Mouse (Mus musculus): ENCODE measurements around the gene Ebf3.
A peak's percentile ranks its signal among the peaks of the same experiment; 100 is the strongest.

Gene Ebf3

DNA sequence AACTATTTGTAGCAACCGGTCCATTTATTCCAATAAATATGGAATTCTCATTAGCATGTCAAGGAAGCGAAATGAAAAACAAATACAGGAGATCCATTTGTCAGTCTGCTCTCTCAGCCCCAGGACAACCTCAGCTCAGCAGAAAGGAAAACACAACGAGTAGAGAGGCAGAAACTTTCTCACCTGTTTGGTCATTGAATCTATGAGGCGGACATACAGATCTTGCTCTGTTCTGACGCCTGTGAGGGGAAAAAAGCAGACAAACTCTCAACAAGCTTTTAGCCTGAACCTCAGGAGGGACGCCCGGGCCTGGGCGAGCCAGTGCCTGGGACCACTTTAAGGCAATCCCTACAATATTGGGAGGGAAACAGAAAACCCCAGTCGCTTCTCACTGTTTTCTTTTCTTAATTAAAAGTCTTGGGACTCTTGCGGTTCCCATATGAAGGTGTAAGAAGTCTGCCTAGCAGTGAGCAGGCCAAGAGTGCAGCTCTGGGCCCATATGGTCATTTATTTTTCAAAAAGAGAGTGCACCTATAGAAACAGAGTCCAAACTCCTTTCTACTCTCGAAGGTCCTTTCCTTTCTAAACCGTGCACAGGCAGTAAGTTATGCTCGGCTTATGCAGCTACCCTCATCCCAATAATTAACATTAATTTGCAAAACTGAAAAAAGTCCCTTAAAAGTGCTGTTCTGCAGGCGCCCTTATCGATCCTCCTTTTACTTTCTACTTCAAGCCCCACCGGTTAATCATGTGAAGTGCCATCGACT is 1.9 kb downstream of the Ebf3 start:
- DNase-seq (ENCODE audit: low spot score) = peak; percentile 16

DNA sequence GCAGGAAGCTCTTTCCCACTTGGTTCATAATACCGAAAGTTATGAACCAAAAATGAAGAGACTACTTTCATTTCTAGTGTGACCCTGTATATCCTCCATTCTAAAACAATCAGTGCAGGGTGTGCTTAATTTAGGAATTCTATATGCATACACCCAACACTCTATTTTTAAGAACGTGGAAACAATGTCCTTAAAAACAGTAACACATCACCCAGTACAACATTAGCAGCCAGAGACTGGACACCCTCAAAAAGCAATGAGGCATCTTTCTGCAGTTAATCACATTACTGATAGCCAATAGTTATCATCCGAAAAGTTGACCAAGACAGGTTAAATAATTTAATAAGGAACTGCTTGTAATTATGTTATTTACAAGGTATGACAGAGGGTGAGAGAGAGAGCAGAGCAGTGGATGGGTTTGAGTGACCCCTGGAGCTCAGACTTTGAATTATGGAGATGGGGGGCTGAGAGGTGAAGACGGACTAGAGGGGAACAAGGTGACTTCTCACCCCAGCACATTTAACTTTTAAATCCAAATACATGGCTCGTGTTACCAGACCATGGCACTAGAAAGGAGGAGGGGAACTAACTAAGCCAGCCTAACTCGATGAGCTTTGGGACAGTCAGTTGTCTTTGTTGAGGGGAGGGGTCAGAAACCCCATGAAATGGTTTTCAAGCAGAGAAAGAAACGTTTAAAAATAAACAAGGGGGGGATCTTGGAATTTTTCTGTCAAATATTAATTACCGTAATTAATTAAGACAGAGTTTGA is 2.7 kb downstream of the Ebf3 start:
- DNase-seq (ENCODE audit: low spot score) = no peak

DNA sequence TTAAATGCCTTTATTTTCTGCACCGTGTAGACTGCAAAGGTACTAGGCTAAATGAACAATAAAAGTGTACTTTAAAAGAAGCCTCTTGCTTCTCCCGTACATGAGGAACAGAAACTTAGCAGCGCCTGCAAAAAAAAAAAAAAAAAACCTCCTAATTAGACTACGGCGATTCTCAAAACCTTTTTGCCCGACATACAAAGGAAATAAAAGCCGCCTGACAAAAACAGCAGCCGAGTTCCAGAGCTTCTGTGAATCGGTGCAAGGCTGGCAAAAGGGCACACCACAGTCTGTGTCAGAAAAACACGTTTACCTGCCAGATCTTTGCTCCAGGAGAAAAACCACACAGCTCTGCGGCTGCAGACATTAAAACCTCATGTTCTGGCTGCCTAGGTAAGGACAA is 3.4 kb downstream of the Ebf3 start:
- peak; percentile 52 for DNase-seq (ENCODE audit: low spot score)

DNA sequence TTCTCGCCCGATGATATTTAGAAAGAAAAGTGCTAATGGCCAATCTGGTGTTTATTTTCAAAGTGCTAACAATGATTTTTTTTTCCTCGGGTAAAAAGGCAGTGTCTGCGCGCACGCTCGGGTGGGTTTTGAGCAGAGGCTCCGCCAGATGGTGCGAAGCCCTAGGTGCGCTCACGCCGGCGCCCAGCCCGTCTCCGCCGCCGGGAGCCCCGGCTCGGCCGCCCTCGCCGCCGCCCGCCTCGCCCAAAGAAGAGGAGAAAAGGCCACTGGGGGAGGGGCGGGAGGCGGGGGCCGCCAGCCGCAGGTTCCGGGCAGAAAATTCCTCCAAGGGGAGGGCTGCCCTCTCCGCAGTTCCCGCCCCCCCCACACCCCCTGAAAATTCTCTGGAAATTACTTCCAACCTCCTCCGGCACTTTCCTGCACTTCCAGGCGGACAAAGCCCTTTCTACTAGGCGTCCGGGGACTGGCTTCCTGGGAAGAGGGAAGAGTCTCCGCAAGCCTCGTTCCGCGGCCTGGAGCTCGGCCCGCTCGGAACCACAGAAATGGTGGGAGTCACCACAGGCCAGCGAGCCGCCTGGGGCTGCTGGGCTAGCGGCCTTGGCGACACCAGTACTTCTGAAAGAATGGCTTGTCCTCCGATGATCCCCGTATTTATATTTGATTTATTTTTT is 4.0 kb downstream of the Ebf3 start:
- peak; percentile 75 for DNase-seq (ENCODE audit: low spot score)

DNA sequence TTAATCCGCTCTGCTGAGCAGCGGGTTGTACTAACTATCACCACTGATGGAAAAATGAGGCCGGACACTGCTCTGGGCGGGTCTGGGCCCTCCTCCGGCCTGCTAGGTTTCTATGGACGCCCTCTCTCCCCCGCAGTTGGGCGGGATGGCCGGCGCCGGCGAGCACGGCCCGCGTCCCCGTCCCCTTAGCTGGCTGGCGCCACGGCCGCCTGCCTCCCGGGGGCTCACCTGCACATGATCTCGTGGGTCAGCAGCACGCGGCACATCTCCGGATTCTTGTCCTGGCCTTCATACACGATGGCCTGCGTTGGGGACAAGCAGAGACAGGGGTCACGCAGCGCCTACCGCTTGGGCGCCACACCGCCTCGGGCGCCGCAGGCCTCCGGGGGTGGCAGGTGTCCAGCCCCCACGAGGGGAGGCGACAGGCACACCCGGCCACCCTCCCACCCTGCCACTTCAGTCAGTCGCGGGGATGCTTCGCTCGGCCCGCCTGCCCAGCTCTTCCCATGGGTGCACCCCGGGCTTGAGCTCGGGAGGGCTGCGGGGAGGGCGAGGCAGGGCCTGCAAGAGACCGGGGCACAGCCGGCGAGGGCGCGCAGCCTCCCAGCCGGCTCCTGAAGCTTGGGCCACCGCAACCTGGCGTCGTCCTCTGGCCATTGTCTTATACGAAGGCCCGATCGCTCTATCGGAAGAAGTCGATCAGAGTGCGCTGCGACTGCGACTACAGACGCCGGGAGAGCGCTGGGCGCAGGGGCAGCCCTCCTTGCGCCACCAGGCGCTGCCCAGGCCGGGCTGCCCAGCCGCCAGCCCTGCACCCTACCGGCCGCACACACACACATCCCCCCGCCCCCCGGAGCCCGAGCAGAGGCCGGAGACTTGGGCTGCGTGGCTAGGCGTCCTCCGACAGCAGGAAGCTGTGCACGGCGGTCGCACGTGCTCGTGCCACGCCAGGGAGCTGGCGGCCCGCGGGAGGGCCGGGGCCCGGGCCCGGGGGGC is 4.9 kb downstream of the Ebf3 start:
- DNase-seq (ENCODE audit: low spot score) = peak; percentile 60

DNA sequence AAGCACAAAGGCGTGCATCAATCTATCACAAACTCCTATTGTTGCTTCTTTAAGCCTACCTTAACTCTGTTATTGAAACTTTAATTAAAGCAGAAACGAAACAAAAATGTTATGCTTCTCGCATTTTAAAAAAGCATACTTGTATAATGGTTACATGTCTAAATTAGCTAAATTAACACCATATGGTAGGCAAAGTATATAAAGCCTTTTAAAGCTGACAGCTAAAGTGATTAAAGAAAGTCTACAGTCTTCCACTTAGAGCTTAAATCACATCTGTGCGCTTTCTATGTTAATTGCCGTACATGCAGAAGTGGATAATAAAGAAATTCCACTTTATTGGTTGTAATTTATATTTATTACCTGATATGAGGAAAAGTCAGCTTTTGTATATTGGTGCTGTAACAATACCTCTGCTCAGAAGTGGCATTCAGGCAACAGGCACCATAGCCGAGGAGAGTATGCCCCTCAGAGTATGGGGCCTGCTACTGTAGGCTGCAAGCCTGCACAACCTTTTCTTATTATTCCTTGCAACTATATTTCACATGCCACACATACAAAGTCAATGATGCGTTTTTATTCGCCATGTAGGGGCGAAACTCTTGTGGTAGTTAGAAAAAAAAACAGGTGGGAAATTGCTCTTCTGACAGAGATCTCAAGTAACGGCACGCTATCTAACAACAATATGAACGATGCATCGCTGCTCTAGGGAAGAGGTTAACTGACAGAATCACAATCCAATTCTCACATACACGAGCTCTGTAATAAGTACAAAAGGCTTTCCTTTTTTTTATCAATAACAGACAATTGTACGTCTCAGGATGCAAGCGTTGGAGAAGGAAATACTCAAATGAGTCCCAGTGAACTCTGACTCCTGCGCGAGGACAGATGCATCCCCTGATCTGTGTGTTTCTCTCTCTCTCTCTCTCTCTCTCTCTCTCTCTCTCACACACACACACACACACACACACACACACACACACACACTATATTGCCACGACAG is 5.9 kb downstream of the Ebf3 start:
- peak; percentile 35 for DNase-seq (ENCODE audit: low spot score)

DNA sequence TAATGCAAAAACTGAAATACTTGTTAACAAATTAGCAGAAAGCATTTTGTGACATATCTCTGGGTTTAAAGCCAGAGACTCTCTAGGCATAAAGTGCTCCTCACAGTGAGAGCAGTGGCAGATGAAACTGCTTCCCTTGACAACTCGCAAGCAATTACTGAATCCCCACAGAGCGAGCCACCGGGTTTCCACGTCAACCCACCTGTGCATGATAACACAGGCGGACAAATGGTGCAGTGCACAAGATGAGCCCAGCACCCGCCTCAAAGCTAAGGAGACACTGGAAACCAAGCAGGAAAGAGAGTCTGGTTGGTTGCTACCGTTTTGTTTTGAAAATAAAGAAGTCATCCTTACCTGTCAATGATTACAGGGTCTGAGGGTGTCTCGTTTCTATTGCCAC is 7.1 kb downstream of the Ebf3 start:
- no peak for DNase-seq (ENCODE audit: low spot score)

DNA sequence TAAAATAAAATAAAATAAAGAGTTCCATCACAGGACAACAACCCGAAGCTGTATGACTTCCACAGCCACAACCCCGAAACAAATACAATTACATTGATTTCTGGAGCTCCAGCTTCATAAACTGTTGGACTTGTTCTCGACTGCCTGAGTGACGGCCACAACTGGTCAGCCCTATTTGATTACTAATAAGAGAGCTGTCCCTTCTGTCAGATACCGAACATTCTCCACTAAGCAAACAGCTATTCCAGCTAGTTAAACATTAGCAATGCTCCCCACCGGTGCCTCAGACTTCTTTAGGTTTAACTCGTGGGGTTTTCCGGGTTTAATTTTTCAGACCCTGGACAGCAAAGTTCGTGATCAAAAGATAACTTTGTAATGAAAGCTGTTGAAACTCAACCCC is 8.1 kb downstream of the Ebf3 start:
- DNase-seq (ENCODE audit: low spot score) = no peak

DNA sequence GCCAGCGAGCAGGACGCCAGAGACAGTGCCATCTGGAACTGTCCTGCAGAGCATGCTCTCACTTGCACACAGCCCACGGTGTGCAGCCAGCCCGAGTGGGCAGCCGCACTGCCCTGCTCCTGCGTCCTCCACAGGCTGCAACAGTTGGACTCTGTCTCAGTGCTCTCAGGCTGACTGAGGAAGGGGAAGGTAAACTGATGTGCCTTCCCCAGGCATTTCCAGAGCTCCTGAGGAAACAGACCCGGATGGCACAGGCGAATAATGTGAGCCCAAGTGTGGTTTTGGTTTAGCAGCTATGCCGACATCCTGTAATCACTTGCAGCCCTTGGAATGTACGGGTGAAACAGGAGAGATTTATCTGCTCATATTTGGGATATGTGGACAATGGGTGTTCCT is 10.5 kb downstream of the Ebf3 start:
- no peak for DNase-seq (ENCODE audit: low spot score)

DNA sequence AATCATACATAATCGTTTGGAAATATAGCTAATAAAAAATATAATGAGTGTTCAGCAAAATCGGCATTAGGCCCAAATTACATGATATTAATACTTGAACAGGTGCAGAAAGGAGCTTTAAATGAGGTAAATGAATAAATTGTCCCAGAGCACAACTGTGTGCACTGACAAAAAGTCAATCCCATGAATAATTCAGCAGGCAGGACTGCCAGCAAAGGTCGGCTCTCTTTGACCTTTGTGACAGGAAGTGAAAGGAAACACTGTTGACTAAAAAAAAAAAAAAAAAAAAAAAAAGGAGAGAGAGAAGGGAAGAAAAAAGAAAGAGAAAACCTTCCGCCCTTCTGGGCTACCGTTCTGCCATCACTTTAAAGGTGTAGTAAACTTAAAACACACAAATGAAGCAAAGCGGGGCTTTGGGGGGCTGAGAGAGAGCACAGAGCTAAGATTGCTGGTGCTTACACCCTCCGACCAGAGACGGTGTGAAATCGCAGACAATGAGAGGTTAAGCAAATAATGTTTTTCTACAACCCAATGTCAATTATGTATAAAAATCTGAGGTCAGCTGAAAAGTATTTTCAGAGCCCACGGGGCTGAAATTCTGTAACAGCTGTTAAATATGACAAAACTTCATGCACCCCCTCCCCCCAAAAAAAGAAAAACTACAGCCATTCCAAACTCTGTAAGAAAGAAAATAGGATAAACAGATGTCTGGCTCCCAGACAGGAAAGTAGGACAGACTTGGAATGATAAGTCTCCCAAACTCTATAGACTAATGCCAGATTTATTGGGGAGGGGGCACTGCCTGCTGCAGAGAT is 11.1 kb downstream of the Ebf3 start:
- peak; percentile 47 for DNase-seq (ENCODE audit: low spot score)

DNA sequence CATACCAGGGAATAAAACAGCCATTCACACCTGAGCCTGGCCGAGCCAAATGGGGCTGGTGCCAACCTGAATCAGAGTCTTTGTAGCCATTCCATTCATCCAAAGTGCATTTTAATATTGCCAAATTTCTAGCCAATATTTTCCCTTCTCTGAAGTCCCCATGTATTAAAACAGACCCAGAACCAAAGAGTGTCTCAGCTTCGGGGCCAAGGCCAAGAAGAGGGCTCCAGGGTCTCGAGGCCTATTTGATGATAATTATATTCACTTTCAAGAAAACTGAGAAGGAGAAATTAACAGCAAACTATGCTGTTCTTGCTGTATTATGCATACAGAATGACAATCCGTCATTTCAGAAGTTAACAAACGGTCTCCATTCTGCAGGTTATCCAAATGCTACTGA is 12.1 kb downstream of the Ebf3 start:
- no peak for DNase-seq (ENCODE audit: low spot score)

DNA sequence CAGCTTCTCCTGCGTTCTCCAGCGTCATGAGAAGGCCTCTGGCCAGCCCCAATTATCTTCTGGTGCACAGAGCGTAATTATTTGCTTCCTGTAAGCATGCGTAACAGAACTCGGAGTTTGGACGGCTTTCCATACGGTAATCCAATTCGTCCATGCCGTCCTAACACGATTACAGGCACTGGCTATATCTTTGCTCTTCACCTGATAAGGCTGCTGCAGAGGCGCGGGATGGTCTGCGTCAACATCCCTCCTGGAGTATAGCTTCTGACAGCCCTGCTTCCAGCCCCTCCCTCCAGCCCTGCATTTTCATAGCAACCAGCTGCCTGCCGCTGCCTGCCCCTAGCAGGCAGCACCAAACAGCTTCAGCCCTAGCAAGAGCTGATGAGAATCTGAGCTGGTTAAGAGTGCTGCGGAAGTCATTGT is 12.9 kb downstream of the Ebf3 start:
- DNase-seq (ENCODE audit: low spot score) = no peak

DNA sequence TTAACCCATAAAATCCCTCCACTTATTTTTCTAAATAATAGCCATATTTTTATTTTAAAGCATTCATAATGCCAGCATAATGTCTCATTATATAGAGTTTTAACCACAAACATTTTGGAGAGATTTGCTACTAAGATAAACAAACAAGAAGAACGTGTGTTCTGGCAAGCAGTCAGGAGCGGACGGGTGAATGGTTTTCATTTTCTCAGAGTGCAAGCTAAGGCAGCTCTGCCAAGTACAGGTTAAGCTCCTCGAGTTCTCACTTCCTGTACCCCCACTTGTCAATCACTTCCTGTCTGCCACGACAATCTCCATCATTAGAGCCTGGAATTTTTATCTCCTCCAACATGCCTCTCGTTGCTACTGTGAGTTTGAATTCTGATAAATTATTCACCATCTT is 13.4 kb downstream of the Ebf3 start:
- DNase-seq (ENCODE audit: low spot score) = no peak

DNA sequence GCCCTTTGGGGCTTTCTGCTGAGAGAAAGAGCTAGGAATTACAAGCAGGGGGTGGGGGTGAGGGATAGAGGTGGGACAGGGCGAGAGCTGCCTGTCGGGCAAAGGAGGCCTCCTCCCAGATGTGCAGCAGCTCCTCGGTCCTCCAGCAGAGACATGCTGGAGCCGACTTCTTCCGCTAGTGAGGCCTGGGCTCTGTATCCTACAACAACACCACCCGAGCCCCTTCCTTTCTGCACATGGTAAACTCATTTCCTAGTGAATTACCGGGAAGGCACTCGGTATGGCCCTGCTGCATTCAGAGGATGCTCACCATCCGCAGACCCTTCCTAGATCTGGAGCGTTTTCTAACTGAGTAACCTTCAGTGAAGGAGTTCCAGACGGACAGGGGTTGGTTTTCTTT is 14.1 kb downstream of the Ebf3 start:
- no peak for DNase-seq (ENCODE audit: low spot score)

DNA sequence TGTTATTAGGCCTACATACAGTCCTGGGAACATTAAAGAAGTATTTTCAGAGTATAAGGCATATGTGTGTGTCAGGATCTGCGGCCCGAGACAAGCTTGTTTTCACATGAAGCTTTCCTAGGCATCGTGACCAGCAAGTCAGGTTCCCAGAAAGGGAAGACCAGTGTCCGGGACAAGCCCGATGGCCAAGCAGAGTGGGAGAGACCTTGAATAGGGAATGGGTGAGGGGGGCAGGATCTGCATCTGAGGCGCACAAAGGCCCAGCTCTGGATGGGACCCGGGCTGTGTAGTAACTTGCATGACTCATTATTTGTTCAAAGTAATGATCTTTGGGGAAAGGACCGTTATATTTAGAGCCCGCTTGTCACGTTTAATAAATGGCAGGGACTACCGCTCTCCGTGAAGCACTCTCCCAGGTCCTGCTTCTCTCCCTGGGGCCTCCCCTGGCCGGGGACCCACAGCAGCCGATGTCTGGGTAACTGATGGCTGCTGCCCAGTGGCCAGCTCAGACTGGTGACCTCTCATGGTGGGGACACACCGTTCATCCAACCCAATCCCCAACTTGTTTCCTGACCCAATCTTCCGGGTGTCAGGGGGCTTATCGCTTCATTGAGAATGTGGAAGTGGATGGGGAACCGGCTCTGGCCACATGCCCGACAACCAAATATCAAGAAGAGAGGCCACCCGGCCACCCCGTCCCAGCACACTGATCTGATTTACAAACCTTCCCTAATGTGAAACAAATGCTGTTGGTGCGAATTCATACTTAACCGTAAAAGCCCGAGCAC is 16.5 kb downstream of the Ebf3 start:
- no peak for DNase-seq (ENCODE audit: low spot score)

DNA sequence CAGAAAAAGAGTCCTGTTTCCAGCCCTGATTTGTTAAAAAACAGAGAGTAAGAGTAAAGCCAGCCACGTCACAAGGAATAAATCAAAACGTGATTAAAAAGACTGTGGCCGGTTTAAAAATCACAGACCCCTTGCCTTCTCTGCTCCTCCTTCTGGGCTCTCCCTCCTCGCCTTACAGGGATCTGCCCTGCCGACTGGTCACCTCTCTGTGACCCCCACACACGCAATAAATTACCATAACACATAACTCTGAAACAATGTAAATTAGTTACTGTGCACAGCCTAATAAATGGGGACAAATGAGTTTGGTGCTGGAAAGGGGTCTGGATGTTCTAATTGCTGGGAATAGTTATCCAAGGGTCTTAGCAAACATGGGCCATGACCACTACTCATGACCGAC is 17.1 kb downstream of the Ebf3 start:
- DNase-seq (ENCODE audit: low spot score) = no peak

DNA sequence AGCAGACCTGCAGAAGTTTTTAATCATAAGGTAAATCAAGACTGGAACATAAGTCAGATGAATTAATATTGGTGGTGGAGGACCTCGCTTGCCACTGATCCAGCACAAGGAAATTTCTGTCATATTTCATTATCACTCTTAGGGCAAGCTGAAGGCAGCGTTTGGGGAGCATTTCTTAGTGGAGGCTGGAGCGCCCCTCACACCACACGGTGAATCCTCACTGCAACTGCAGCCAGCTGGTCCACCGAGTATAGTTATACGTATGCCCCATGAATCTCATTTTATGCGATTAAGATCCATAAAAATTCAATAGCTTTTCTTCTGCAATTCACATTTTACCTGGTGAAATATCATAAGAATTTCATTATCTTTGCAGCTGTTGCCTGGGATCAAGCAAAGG is 18.6 kb downstream of the Ebf3 start:
- no peak for DNase-seq (ENCODE audit: low spot score)

DNA sequence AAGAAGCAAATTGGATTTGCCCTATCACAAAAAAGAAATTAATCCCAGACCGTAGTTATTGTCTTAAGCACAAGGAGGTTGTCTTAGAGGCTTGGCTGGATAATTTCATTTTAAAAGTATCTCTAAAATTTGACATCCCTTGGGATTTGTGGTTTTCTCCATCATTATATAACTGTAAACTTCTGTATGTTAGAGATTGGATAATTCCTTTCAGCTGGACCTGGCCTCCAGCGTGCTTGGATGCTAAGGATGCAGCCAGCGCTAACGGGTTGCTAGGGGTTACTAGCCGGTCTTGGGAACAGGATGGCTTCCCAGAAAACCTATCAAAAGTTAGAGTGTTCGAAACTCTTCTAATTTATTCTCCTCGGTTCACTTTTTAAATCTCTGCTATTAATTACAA is 19.8 kb downstream of the Ebf3 start:
- DNase-seq (ENCODE audit: low spot score) = no peak
